Mouse (Mus musculus) hindbrain, embryonic 10.5 days (tissue): ENCODE measurements at regions not wholly inside any gene's neighbourhood (a gene's known extent, or its start where the extent isn't known, plus 50 kb on each side); places are given as distances from the start of the nearest gene placed in this dataset.

ENCODE experiments used
- DNase-seq: peaks from one replicate; pipeline ENCODE4 v3.0.0-alpha.2; 2017; ENCODE audit warnings: low spot score
- H3K27ac ChIP-seq: fragments of 300-500 bp; sonication (generic); 2 replicates; pipeline ENCODE4 v1.5.1; 2016; ENCODE audit warnings: mild to moderate bottlenecking, moderate library complexity
- H3K27me3 ChIP-seq: fragments of 300-500 bp; sonication (generic); 2 replicates; pipeline ENCODE4 v1.6.1; 2016; ENCODE audit warnings: mild to moderate bottlenecking; ENCODE audit not compliant: poor library complexity, insufficient read depth, severe bottlenecking
- H3K36me3 ChIP-seq: fragments of 300-500 bp; sonication (generic); 2 replicates; pipeline ENCODE4 v1.6.1; 2016; ENCODE audit warnings: mild to moderate bottlenecking, moderate library complexity
- H3K4me1 ChIP-seq: fragments of 300-500 bp; sonication (generic); replicated peaks from 2 replicates; pipeline ENCODE4 v1.6.1; 2016; ENCODE audit warnings: mild to moderate bottlenecking
- H3K4me3 ChIP-seq: fragments of 300-500 bp; sonication (generic); 2 replicates; pipeline ENCODE4 v1.5.1; 2016; ENCODE audit warnings: mild to moderate bottlenecking, moderate library complexity
- H3K9me3 ChIP-seq: fragments of 300-500 bp; sonication (generic); 2 replicates; pipeline ENCODE4 v1.6.1; 2016; ENCODE audit warnings: mild to moderate bottlenecking, moderate library complexity
- WGBS: fragments of 180-500 bp; shearing (Covaris S2); methylation state at CpG from one replicate; pipeline ENCODE4 v1.1.7; 2016; 5-methylcytosine and 5-hydroxymethylcytosine counted together

DNA sequence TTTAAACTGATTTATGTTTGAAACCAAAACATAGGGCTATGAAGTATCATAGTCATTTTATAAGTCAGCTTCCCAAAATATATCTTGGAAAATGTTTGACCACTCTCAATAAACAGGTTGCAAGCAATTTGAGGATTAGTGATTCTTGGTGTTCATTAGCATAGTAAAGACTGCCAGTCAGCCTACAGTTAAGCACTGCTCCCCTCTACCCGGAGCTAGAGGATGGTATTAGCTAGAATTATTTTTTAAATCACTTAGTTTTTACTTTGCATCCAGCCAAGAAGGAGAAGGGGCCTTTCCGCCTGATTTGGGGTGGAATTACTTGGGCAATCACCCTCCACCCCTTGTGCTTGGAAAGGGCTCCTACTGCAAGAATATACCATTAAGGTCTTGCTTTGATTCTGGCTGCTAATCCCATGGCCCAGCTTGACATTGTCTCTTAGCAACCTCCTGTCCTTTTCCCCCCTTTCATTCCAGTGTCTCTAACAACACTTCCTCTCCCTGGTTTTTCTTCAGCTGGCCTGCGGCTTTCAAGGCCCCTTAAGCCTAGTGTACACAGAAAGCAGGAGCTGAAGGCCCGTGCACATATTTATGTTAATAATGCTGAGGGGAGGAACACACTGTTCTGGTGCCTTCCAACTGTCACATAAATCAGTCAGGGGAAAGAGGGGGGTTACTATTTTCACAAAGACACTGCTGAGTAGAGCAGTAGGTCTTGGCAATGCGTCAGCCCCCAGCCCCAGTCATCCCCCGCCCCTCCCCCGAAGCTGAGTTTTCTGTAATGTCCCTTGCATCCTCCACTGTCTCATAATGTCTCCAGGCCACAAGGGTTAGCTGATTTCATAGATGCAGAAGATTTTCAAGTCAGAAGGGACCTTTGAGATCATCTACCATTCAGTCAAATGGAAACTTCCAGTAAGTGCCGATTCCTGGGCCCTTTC, 280.6 kb upstream of the Adamts9 start:
- H3K27ac ChIP-seq: peak overlapping the region; percentile 70

DNA sequence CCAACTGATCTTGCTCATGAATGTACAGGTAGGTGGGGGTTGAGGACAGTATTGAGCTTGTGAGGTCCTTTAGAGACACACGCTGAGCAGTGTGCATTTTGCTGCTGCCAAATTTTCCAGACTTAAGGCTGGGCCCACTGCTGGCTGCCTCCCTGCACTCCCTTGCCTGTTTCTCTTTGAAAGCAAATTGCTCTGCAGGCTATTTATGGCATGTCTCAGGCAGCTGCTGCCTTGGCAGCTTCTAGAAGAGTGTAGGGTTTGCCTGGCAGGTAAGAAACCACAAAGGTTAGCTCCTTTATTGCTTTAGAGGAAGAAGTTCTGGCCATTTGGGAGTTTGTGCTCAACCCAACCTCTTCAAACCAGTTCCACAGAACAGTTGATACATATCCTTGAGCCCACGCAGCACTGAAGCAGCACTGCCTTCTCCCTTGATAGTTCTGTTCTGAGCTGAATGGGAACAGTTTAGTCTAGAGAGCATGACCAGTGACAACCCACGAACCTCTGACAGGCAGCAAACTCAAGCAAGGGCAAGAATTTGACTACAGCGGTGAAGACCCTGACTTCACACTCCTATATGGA, 274.8 kb upstream of the Adamts9 start:
- Histone ChIP-seq H3K27me3 (no peaks in the 10 kb centered on the region), H3K4me3 (no peak overlapping the region), H3K4me1 (no peaks in the 10 kb centered on the region; the same call in 1 of the 2 replicates), H3K36me3 (no peaks in the 10 kb centered on the region), H3K9me3 (no peaks in the 10 kb centered on the region), H3K27ac (no peak overlapping the region)
- 79% methylated on average over 4 of the region's 4 CpGs for WGBS
- DNase-seq: no peak

More for the DNA sequence above, 280.6 kb upstream of the Adamts9 start:
- 38% methylated on average over 8 of the region's 8 CpGs for WGBS
- no peaks in the 10 kb centered on the region for H3K27me3 ChIP-seq
- no peaks in the 10 kb centered on the region for H3K36me3 ChIP-seq
- DNase-seq: peak; percentile 30
- H3K4me3 ChIP-seq: no peak overlapping the region
- H3K9me3 ChIP-seq: no peaks in the 10 kb centered on the region
- H3K4me1 ChIP-seq: peaks cover 15% of the 10 kb centered on the region

DNA sequence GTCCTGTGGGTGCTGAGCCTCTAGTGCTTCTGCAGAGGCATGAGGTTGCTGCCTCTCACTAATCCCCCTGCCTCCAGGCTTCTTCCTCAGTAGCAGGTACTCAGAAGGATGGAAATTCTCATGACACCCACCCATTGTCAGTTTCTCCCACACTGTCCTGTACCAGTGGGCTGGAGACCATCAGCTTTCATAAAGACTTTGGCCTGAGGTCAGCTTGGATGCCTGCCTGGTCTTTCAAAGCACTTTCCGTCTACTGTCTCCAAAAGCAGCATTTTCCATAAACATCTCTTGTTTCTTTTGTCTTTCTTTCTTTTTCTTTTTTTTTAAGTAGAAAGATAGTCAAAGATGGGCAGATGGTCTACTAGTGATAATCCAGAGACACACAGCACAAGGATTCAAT, 257.6 kb upstream of the Adamts9 start:
- H3K4me3 ChIP-seq: no peak overlapping the region
- WGBS: 82% methylated on average over 1 of the region's 1 CpGs
- H3K4me1 ChIP-seq: no peaks in the 10 kb centered on the region
- no peak for DNase-seq
- H3K27ac ChIP-seq: no peak overlapping the region
- no peaks in the 10 kb centered on the region for H3K36me3 ChIP-seq
- H3K9me3 ChIP-seq: no peaks in the 10 kb centered on the region
- H3K27me3 ChIP-seq: no peaks in the 10 kb centered on the region

DNA sequence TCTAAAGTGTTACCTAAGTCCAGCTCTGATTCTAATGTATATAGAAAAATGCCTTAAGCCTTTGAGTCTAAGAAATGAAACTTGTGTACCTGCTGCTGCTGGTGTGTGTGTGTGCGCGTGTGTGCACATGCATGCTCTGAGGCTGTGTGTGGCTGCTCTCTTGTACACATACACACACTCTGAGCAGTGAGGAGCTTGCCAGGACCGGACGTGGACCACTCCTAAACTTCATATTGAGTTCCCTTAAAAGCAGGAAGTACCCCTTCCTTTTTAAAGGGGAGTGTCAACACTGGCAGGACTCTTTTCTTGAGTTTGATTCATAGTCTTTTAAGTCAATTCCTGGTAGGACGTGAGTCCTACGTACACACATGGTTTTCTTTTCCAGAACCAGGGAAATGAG, 251.4 kb upstream of the Adamts9 start:
- Histone ChIP-seq H3K36me3 (no peaks in the 10 kb centered on the region), H3K27me3 (no peaks in the 10 kb centered on the region), H3K9me3 (no peaks in the 10 kb centered on the region), H3K27ac (no peak overlapping the region), H3K4me3 (no peak overlapping the region), H3K4me1 (no peaks in the 10 kb centered on the region)
- no peak for DNase-seq
- WGBS: 86% methylated on average over 6 of the region's 6 CpGs

DNA sequence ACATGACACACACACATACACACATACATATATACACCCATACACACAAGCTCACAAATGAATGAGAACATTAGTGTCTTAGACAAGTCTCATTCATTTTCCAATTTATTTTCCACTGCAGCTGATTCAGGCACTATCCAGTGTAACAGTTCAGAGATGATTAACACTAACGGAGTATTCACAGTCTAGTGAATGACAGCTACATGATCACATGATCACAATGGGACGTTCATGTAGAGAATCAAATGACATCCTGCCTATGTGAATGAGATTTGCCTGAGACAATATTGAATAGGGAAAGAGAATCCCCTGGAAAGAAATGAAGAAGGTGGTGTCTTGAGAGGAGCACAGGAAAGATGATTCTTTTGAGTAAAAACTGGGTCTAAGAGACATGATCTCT, 249.7 kb upstream of the Adamts9 start:
- Histone ChIP-seq H3K27me3 (no peaks in the 10 kb centered on the region), H3K4me3 (no peak overlapping the region), H3K4me1 (no peaks in the 10 kb centered on the region), H3K27ac (no peak overlapping the region), H3K9me3 (no peaks in the 10 kb centered on the region), H3K36me3 (no peaks in the 10 kb centered on the region)
- no peak for DNase-seq
- 72% methylated on average over 2 of the region's 2 CpGs for WGBS

DNA sequence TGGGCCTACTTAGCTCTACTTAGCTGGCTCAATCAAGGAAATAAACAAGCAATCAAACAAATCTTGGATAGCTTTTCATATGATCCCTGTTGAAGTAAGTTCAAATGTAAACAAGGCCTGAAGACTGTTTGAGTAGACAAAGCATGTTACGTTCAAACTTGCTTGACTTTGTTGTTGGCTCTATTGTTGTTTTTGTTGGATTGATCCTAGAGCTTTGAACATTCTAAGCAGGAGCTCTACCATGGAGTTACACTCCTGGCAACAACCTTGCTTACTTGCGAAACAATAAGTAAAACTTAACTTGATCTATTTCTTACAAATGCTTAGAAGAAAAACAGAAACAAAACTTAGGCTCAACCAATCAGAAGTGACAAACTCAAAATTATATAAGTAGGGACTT, 247.7 kb upstream of the Adamts9 start:
- no peak for DNase-seq
- WGBS: 89% methylated on average over 2 of the region's 2 CpGs
- Histone ChIP-seq H3K9me3 (no peaks in the 10 kb centered on the region), H3K4me3 (no peak overlapping the region), H3K27ac (no peak overlapping the region), H3K4me1 (no peaks in the 10 kb centered on the region), H3K27me3 (no peaks in the 10 kb centered on the region), H3K36me3 (no peaks in the 10 kb centered on the region)

DNA sequence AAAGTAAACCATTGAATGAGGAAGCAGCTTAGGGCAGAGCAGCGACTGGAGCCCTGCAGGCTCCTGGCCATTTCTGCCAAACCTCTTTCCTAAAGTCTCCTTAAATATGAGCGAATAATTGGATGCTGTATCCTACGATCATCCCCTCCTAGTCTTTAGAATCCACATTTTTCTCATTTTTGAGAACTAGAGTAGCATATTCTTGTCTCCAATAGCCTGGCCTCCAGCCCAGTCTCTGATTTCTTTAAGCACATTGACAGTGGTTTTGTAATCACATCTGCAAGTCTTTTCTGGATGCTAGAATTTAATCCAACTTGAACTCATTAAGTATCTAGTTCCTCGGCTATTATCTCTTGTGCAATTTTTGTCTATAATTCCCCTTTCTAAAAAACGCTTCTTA, 225.2 kb upstream of the Adamts9 start:
- Histone ChIP-seq H3K9me3 (no peaks in the 10 kb centered on the region), H3K27me3 (no peaks in the 10 kb centered on the region), H3K4me1 (peaks cover 9% of the 10 kb centered on the region), H3K4me3 (no peak overlapping the region), H3K36me3 (no peaks in the 10 kb centered on the region), H3K27ac (no peak overlapping the region)
- WGBS: 87% methylated on average over 5 of the region's 5 CpGs
- DNase-seq: no peak

DNA sequence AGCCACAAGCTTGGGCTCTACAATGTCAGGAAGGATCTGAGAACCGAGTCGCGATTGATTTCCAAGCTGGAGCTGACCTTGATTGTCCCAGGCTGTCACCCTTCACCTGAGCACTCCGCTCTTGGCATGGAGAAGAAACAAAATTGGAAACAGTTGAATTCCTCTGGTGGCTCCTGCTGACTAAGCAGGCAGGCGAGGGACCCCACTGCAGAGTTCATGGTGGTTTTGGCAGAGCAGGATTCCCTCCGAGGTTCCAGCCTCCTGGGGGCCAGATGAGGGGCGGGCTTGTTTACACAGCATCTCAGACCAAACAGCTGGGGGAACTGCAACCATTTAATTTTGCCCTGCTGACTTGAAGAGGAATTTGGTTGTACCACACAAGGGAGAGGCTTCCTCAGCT, 224.0 kb upstream of the Adamts9 start:
- H3K4me3 ChIP-seq: no peak overlapping the region
- H3K27ac ChIP-seq: no peak overlapping the region
- WGBS: 29% methylated on average over 7 of the region's 7 CpGs
- H3K4me1 ChIP-seq: peaks cover 6% of the 10 kb centered on the region
- H3K36me3 ChIP-seq: no peaks in the 10 kb centered on the region
- H3K27me3 ChIP-seq: no peaks in the 10 kb centered on the region
- peak; percentile 23 for DNase-seq
- no peaks in the 10 kb centered on the region for H3K9me3 ChIP-seq

DNA sequence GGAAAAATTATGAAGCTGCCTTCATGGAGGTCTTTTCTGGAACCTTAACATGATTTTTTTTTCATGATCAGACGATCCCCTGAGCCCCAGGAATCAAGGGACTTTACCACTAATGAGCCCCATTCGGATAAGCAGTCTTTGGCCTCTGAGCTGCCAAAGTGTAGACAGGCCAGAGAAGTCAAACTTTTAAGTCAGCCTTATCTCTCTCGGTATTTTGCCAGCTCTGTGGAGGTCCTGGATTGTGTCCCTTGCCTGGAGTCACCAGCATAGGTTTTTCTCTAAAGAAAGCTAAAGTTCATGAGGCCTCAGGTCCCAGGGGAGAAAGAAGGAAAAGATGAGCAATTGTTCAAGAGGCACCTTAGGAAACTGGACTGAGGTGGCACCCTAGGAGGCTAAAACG, 222.7 kb upstream of the Adamts9 start:
- Histone ChIP-seq H3K9me3 (no peaks in the 10 kb centered on the region), H3K27me3 (no peaks in the 10 kb centered on the region), H3K27ac (no peak overlapping the region), H3K4me3 (no peak overlapping the region), H3K4me1 (peaks cover 6% of the 10 kb centered on the region), H3K36me3 (no peaks in the 10 kb centered on the region)
- WGBS: 79% methylated on average over 4 of the region's 4 CpGs
- DNase-seq: no peak

DNA sequence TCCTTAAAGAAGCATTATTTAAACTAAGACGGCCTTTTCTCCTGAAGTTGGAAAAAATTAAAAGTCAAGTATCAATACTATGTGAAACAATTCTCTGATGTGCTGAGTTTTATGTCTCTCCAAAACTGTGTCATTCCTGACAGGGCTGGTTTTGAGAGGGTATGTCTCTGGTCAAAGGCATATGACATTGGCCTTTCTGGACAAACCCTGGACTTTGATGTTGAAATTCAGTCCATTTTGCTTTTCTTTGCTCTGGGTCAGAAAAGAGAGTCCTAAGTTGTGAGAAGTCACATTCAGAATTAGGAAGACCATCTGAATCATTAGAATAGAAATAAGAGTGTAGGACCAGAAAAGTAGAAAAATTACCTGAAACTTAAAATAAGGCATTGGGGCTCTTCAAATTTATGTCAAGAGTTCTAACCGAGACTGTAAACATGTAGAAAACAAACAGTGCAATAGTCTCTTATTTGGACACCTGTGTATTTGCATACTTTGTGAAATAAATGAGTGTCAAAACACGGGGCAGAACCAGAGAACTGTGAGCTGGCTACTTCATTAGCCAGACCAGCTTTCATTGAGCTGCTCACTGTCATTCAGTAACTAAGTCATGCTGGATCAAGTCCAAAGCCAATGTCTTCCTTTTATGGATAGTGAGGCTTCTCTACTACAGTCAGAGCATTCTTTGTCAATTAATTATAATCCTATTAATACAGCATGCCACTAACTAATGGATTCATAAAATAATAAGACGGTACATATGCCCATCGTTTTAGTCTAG, 209.3 kb upstream of the Adamts9 start:
- no peak for DNase-seq
- Histone ChIP-seq H3K4me3 (no peak overlapping the region), H3K36me3 (no peaks in the 10 kb centered on the region), H3K4me1 (no peaks in the 10 kb centered on the region), H3K27me3 (no peaks in the 10 kb centered on the region), H3K9me3 (no peaks in the 10 kb centered on the region), H3K27ac (no peak overlapping the region)
- WGBS: 89% methylated on average over 5 of the region's 5 CpGs

DNA sequence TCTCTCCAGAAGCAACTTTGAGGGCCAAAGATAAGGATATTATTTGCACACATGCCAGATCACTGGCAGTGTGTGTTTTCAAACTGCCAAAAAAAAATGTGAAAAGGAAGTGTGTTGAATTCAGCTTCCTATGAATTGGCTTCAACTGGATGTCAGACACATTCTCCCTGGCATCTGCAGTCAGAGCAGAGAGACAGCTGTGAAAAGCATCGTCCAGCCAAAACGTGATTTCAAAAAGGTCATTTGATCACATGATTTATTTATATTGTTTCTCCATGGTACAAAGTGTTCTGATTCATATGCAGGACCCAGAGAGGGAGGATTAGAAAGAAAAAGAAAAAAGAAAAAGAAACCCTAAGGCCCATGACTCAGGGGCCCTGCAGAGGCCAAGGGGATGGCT, 207.2 kb upstream of the Adamts9 start:
- no peak overlapping the region for H3K4me3 ChIP-seq
- H3K9me3 ChIP-seq: no peaks in the 10 kb centered on the region
- 72% methylated on average over 2 of the region's 2 CpGs for WGBS
- DNase-seq: no peak
- no peaks in the 10 kb centered on the region for H3K4me1 ChIP-seq
- H3K27ac ChIP-seq: no peak overlapping the region
- no peaks in the 10 kb centered on the region for H3K27me3 ChIP-seq
- H3K36me3 ChIP-seq: no peaks in the 10 kb centered on the region

DNA sequence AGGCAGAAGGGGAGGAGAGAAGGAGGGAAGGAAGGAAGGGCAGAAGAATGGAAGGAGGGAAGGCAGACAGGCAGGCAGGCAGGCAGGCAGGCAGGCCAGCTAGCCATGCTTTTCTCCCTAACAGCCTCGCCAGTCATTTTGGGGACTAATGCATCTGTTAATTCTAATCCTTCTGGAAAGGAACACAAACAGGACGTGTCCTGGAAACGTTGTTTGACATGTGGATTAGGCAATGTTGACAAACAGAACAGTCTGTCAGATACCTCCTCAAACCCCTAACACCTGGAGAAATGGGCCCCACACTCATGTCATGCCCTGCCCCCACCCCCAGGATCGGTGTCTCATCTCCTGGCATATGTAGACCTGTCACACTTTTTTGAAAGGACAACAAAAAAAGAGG, 206.7 kb upstream of the Adamts9 start:
- Histone ChIP-seq H3K9me3 (no peaks in the 10 kb centered on the region), H3K27me3 (no peaks in the 10 kb centered on the region), H3K27ac (no peak overlapping the region), H3K4me3 (no peak overlapping the region), H3K4me1 (no peaks in the 10 kb centered on the region), H3K36me3 (no peaks in the 10 kb centered on the region)
- no peak for DNase-seq
- 53% methylated on average over 4 of the region's 4 CpGs for WGBS

DNA sequence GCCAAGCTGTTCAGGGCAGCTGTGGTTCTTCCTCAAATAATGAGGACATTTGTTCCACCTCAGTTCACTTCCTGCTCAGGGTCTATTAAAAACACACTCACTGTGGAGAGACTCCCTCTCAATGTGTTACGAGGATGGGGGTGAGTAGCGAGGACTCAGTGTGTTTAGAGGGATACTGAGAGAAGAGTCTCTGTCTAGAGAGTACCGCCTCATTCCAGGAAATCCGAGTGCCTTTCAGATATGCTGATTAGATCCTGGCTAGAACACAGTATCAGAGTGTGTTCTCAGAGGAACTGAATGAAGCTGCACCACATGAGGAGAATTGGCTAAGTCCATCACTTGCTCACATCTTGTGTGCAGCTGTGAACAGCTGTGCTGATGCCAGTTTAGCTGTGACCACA, 197.0 kb upstream of the Adamts9 start:
- no peaks in the 10 kb centered on the region for H3K27me3 ChIP-seq
- H3K4me1 ChIP-seq: peaks cover 10% of the 10 kb centered on the region; the same call in 1 of the 2 replicates
- DNase-seq: no peak
- H3K9me3 ChIP-seq: no peaks in the 10 kb centered on the region
- no peak overlapping the region for H3K4me3 ChIP-seq
- no peak overlapping the region for H3K27ac ChIP-seq
- H3K36me3 ChIP-seq: no peaks in the 10 kb centered on the region
- WGBS: 36% methylated on average over 4 of the region's 4 CpGs
